Mouse (Mus musculus) midbrain, postnatal 0 days (tissue): Measurements from ENCODE around the gene 4921536K21Rik. TPM values are rescaled to one million over a fixed set of nuclear protein-coding genes. Genes with fewer than 3 reads are reported as not detected.

ENCODE experiments used
- ATAC-seq: fragments of 200-750 bp; cut with Nextera tagmentation; 2 replicates; pipeline ENCODE4 v1.8.0; 2017; ENCODE audit warnings: moderate number of reproducible peaks, mild to moderate bottlenecking, moderate TSS enrichment, moderate library complexity; ENCODE audit not compliant: low FRiP score
- DNase-seq: peaks from one replicate; pipeline ENCODE4 v3.0.0-alpha.2; 2015; ENCODE audit warnings: low spot score
- H3K27ac ChIP-seq: fragments of 300-500 bp; sonication (generic); 2 replicates; pipeline ENCODE4 v1.5.1; 2014; ENCODE audit warnings: low read depth, mild to moderate bottlenecking, low read length, mixed read lengths
- H3K27me3 ChIP-seq: fragments of 300-500 bp; sonication (generic); 2 replicates; pipeline ENCODE4 v1.6.1; 2014; ENCODE audit warnings: low read length, control low read depth, mixed read lengths; ENCODE audit not compliant: insufficient read depth
- H3K36me3 ChIP-seq: fragments of 300-500 bp; sonication (generic); 2 replicates; pipeline ENCODE4 v1.6.1; 2014; ENCODE audit warnings: low read length, control low read depth, mixed read lengths; ENCODE audit not compliant: insufficient read depth
- H3K4me1 ChIP-seq: fragments of 300-500 bp; sonication (generic); 2 replicates; pipeline ENCODE4 v1.6.1; 2014; ENCODE audit warnings: mild to moderate bottlenecking, control low read depth, antibody characterized with exemption, low read length, mixed read lengths; ENCODE audit not compliant: insufficient read depth
- H3K4me2 ChIP-seq: fragments of 300-500 bp; sonication (generic); 2 replicates; pipeline ENCODE4 v1.6.1; 2014; ENCODE audit warnings: low read depth, mild to moderate bottlenecking, low read length, mixed read lengths; ENCODE audit not compliant: poor library complexity, severe bottlenecking
- H3K4me3 ChIP-seq: fragments of 300-500 bp; sonication (generic); 2 replicates; pipeline ENCODE4 v1.5.1; 2014; ENCODE audit warnings: low read depth, mild to moderate bottlenecking, low read length, moderate library complexity
- H3K9ac ChIP-seq: fragments of 300-500 bp; sonication (generic); replicated peaks from 2 replicates; pipeline ENCODE4 v1.6.1; 2014; ENCODE audit warnings: mild to moderate bottlenecking, low read length, moderate library complexity, mixed read lengths; ENCODE audit not compliant: poor library complexity, severe bottlenecking
- H3K9me3 ChIP-seq: fragments of 300-500 bp; sonication (generic); 2 replicates; pipeline ENCODE4 v1.6.1; 2016; ENCODE audit warnings: low read length, control low read depth
- CTCF ChIP-seq: IDR thresholded peaks from 2 replicates; pipeline ENCODE4 v1.5.1; 2016; ENCODE audit warnings: antibody characterized with exemption, mild to moderate bottlenecking
- WGBS: fragments of 180-500 bp; shearing (Covaris S2); extraction: QIAGEN DNeasy Blood & Tissue Kit; methylation state at CpG from one replicate; pipeline ENCODE4 v1.1.7; 2014; 5-methylcytosine and 5-hydroxymethylcytosine counted together
- polyA plus RNA-seq: library from polyadenylated mRNA; unstranded; fragments of >200 nt; fragmentation: Nextera tagmentation; extraction: Ambion mirVana; gene quantifications from 2 replicates; pipeline ENCODE4 v1.2.1, GENCODE M21; 2015
- total RNA-seq: library from RNA; depleted of rRNA; stranded (reverse); fragments of >200 nt; gene quantifications from 2 replicates; pipeline ENCODE4 v1.2.3, GENCODE M21; 2014

The 4921536K21Rik gene
- total and polyA plus RNA-seq, 2 experiments from 2014 or later, result 0.41 to 0.49 TPM

GRCm38 (mm10) chr11:3922115-3922514, 27.2 kb upstream of the 4921536K21Rik start:
- ATAC-seq (no peak), DNase-seq (no peak)
- H3K27ac ChIP-seq, result no peak overlapping the region
- 94% methylated on average over 9 of the region's 9 CpGs for WGBS
- no peaks in the 10 kb centered on the region for H3K27me3 ChIP-seq
- H3K9ac ChIP-seq, result no peak overlapping the region
- no peak overlapping the region for H3K4me3 ChIP-seq
- H3K4me1 ChIP-seq, result no peaks in the 10 kb centered on the region
- TF ChIP-seq CTCF, result no peak
- 0 out of 2 replicates have a peak, but pooled peaks cover 2% of the 10 kb centered on the region for H3K36me3 ChIP-seq
- no peaks in the 10 kb centered on the region for H3K9me3 ChIP-seq
- no peak overlapping the region for H3K4me2 ChIP-seq

DNA sequence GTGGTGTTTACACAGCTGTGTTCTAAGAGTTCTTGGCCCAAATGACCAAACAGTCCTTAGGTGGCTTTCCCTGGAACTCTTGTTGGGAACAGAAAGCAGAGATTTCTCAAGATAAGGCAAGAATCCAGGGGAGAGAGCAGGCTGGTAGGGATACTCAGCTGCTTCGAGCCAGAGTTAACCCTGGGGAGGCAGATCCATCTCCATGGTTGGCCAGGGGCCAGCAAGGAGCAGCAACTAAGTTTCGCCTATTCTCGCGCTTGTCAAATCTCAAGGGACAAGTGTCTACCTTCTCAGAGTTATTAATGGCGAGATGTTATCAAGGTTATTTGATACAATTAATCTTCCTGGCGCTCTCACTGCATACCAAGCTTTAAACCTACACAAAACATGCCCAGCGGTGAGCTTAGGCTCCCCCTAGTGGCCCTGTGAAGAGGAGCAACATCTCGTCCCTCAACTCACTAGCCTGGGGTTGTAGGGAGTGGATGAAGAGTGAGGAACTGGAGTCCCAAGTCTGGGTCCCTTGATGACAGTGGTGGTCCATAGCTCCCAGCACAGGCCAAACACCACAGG, 26.5 kb upstream of the 4921536K21Rik start:
- 0 out of 2 replicates have a peak, but pooled peaks cover 2% of the 10 kb centered on the region for H3K36me3 ChIP-seq
- no peak overlapping the region for H3K4me2 ChIP-seq
- H3K4me3 ChIP-seq, result no peak overlapping the region
- no peak overlapping the region for H3K9ac ChIP-seq
- DNase-seq, result peak; percentile 66
- no peak for ATAC-seq
- 30% methylated on average over 8 of the region's 8 CpGs for WGBS
- H3K4me1 ChIP-seq, result no peaks in the 10 kb centered on the region
- no peak overlapping the region for H3K27ac ChIP-seq
- TF ChIP-seq CTCF, result peak; percentile 84
- no peaks in the 10 kb centered on the region for H3K27me3 ChIP-seq
- H3K9me3 ChIP-seq, result no peaks in the 10 kb centered on the region

GRCm38 (mm10) chr11:3920476-3920875, 25.6 kb upstream of the 4921536K21Rik start:
- H3K9me3 ChIP-seq, result no peaks in the 10 kb centered on the region
- no peak overlapping the region for H3K9ac ChIP-seq
- 0 out of 2 replicates have a peak, but pooled peaks cover 2% of the 10 kb centered on the region for H3K36me3 ChIP-seq
- no peak overlapping the region for H3K27ac ChIP-seq
- no peaks in the 10 kb centered on the region for H3K27me3 ChIP-seq
- ATAC-seq (no peak), DNase-seq (no peak)
- TF ChIP-seq CTCF, result no peak
- no peak overlapping the region for H3K4me3 ChIP-seq
- no peaks in the 10 kb centered on the region for H3K4me1 ChIP-seq
- WGBS, result 91% methylated on average over 7 of the region's 7 CpGs
- H3K4me2 ChIP-seq, result no peak overlapping the region

DNA sequence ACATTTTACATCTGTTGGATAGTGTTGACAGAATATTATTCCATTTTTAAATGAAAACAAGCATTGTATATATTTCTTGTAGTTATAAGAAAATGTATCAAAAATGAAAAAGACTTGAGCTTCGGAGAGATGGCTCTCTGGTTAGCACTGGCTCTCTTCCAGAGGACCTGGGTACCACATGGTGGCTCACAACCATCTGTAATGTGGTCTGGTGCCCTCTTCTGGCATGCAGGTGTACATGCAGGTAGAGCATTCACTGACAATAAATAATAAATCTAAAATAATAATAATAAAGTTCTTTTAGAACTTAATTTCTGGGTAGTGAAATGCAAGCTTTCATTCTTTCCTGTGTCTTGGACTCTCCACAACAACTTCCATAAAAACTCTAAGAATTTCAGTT, 23.8 kb upstream of the 4921536K21Rik start:
- H3K27me3 ChIP-seq, result no peaks in the 10 kb centered on the region
- WGBS, result 56% methylated on average over 1 of the region's 1 CpGs
- no peaks in the 10 kb centered on the region for H3K9me3 ChIP-seq
- H3K4me2 ChIP-seq, result no peak overlapping the region
- H3K36me3 ChIP-seq, result 0 out of 2 replicates have a peak, but pooled peaks cover 2% of the 10 kb centered on the region
- no peak for ATAC-seq
- no peak overlapping the region for H3K4me3 ChIP-seq
- H3K9ac ChIP-seq, result no peak overlapping the region
- peak; percentile 58 for DNase-seq
- H3K4me1 ChIP-seq, result no peaks in the 10 kb centered on the region
- peak; percentile 66 for TF ChIP-seq CTCF
- no peak overlapping the region for H3K27ac ChIP-seq

GRCm38 (mm10) chr11:3914109-3914840, 19.4 kb upstream of the 4921536K21Rik start, which contains the start of gene Slc35e4:
TSS of gene Slc35e4 (minus strand) at chr11:3914664.
- Histone ChIP-seq H3K4me1 (peaks cover 25% of the 10 kb centered on the region), H3K36me3 (no peaks in the 10 kb centered on the region), H3K9me3 (no peaks in the 10 kb centered on the region), H3K9ac (peak within 1 kb of the TSS; percentile 76), H3K27me3 (no peaks in the 10 kb centered on the region), H3K4me2 (peak within 1 kb of the TSS; percentile 95), H3K4me3 (peak within 1 kb of the TSS; percentile 56), H3K27ac (peak within 1 kb of the TSS; percentile 82)
- TF ChIP-seq CTCF, result peak; percentile 97
- ATAC-seq (peak; percentile 59), DNase-seq (peak; percentile 86)
- under 1% methylated on average over 28 of the region's 28 CpGs for WGBS
